Mouse (Mus musculus) liver, postnatal 0 days (tissue): ENCODE measurements around the gene Gm10024. TPM values are rescaled to one million over a fixed set of nuclear protein-coding genes. Genes with fewer than 3 reads are reported as not detected.
"Not testable (repeated sequence)": the region's sequence is repeated elsewhere in the genome, so short reads cannot be mapped to it uniquely, and the experiment has no call there.

Experiments used
- ATAC-seq: fragments of 200-750 bp; cut with Nextera tagmentation; 2 replicates; pipeline ENCODE4 v1.8.0; 2017; ENCODE audit warnings: mild to moderate bottlenecking, moderate library complexity
- DNase-seq: peaks from one replicate; pipeline ENCODE4 v3.0.0-alpha.2; 2016
- H3K27ac ChIP-seq: fragments of 300-500 bp; sonication (generic); 2 replicates; pipeline ENCODE4 v1.5.1; 2014; ENCODE audit warnings: antibody characterized with exemption, moderate library complexity, mild to moderate bottlenecking, low read depth
- H3K27me3 ChIP-seq: fragments of 300-500 bp; sonication (generic); 2 replicates; pipeline ENCODE4 v1.6.1; 2014; ENCODE audit warnings: low read length, control low read depth, mixed read lengths; ENCODE audit not compliant: insufficient read depth
- H3K36me3 ChIP-seq: fragments of 300-500 bp; sonication (generic); replicated peaks from 2 replicates; pipeline ENCODE4 v1.6.1; 2014; ENCODE audit warnings: mild to moderate bottlenecking, control low read depth, low read length, moderate library complexity, mixed read lengths; ENCODE audit not compliant: insufficient read depth
- H3K4me1 ChIP-seq: fragments of 300-500 bp; sonication (generic); 2 replicates; pipeline ENCODE4 v1.6.1; 2014; ENCODE audit warnings: antibody characterized with exemption, mild to moderate bottlenecking, control low read depth; ENCODE audit not compliant: insufficient read depth
- H3K4me2 ChIP-seq: fragments of 300-500 bp; sonication (generic); 2 replicates; pipeline ENCODE4 v1.6.1; 2014; ENCODE audit warnings: low read depth, mild to moderate bottlenecking, low read length, moderate library complexity, mixed read lengths
- H3K4me3 ChIP-seq: fragments of 300-500 bp; sonication (generic); 2 replicates; pipeline ENCODE4 v1.5.1; 2014; ENCODE audit warnings: low read depth, low read length
- H3K9ac ChIP-seq: fragments of 300-500 bp; sonication (generic); replicated peaks from 2 replicates; pipeline ENCODE4 v1.6.1; 2014; ENCODE audit warnings: mild to moderate bottlenecking, moderate library complexity
- H3K9me3 ChIP-seq: fragments of 300-500 bp; sonication (generic); 2 replicates; pipeline ENCODE4 v1.6.1; 2016; ENCODE audit warnings: mild to moderate bottlenecking, control low read depth, low read length, mixed read lengths
- CTCF ChIP-seq: sonication (generic); IDR thresholded peaks from 2 replicates; pipeline ENCODE4 v1.5.1; 2016; ENCODE audit warnings: antibody characterized with exemption, low read depth
- EP300 ChIP-seq: IDR thresholded peaks from 2 replicates; pipeline ENCODE4 v1.6.1; 2016; ENCODE audit warnings: antibody characterized with exemption, low read depth, mild to moderate bottlenecking
- WGBS: fragments of 180-500 bp; shearing (Covaris S2); extraction: QIAGEN DNeasy Blood & Tissue Kit; methylation state at CpG from one replicate; pipeline ENCODE4 v1.1.7; 2014; ENCODE audit not compliant: insufficient replicate concordance; 5-methylcytosine and 5-hydroxymethylcytosine counted together
- polyA plus RNA-seq: library from polyadenylated mRNA; unstranded; fragments of >200 nt; fragmentation: Nextera tagmentation; extraction: Ambion mirVana; gene quantifications from 2 replicates; pipeline ENCODE4 v1.2.1, GENCODE M21; 2015

Gm10024 gene
- polyA plus RNA-seq, 1 experiment from 2014 or later = not detected

DNA sequence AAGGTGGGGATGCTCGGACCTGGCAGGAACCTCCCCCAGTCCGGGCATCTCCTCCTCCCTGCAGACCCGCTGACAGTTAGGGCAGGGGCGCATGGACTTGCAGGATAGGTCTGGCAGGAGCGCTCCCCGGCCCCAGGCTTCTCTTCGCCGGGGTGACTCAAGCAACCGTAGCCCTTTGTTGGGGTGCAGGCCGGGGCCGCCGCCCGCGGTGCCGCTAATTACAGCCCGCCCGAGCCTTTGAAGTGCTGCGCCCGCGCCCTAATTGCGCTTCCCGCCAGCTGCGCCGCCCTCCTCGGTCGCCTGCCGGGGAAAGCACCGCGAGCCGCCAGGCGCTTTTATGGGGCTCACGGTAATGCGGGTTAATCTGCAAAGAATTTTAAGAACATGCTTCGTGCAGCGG, 33.7 kb upstream of the Gm10024 start:
- TF ChIP-seq EP300 (no peak), CTCF (no peak)
- Histone ChIP-seq H3K36me3 (no peaks in the 10 kb centered on the region), H3K4me3 (peak overlapping the region; percentile 9; the same call in 1 of the 2 replicates), H3K27ac (no peak overlapping the region), H3K4me2 (no peak overlapping the region), H3K27me3 (peaks cover 32% of the 10 kb centered on the region), H3K9me3 (no peaks in the 10 kb centered on the region), H3K9ac (no peak overlapping the region), H3K4me1 (no peaks in the 10 kb centered on the region; the same call in 1 of the 2 replicates)
- DNase-seq = no peak
- no peak for ATAC-seq
- WGBS = under 1% methylated on average over 35 of the region's 35 CpGs

GRCm38 (mm10) chr10:77682994-77683393, 28.3 kb upstream of the Gm10024 start:
- no peak overlapping the region for H3K27ac ChIP-seq
- H3K27me3 ChIP-seq = peaks cover 45% of the 10 kb centered on the region
- H3K4me2 ChIP-seq = no peak overlapping the region
- H3K9me3 ChIP-seq = no peaks in the 10 kb centered on the region
- no peaks in the 10 kb centered on the region for H3K36me3 ChIP-seq
- WGBS = 67% methylated on average over 7 of the region's 7 CpGs
- H3K4me3 ChIP-seq = no peak overlapping the region
- TF ChIP-seq CTCF (no peak), EP300 (no peak)
- no peaks in the 10 kb centered on the region for H3K4me1 ChIP-seq
- H3K9ac ChIP-seq = no peak overlapping the region
- DNase-seq (no peak), ATAC-seq (no peak)

GRCm38 (mm10) chr10:77684181-77684580, 27.1 kb upstream of the Gm10024 start:
- peaks cover 40% of the 10 kb centered on the region for H3K27me3 ChIP-seq
- H3K4me1 ChIP-seq = no peaks in the 10 kb centered on the region
- ATAC-seq = no peak
- no peaks in the 10 kb centered on the region for H3K36me3 ChIP-seq
- H3K27ac ChIP-seq = no peak overlapping the region
- H3K4me2 ChIP-seq = no peak overlapping the region
- no peak for DNase-seq
- H3K9me3 ChIP-seq = no peaks in the 10 kb centered on the region
- TF ChIP-seq EP300 = no peak
- WGBS = 32% methylated on average over 8 of the region's 8 CpGs
- no peak overlapping the region for H3K4me3 ChIP-seq
- no peak overlapping the region for H3K9ac ChIP-seq

- peaks cover 36% of the 10 kb centered on the region for H3K27me3 ChIP-seq
- TF ChIP-seq CTCF (no peak), EP300 (no peak)
- no peak for ATAC-seq
- 4% methylated on average over 22 of the region's 22 CpGs for WGBS
- H3K36me3 ChIP-seq = no peaks in the 10 kb centered on the region
- H3K27ac ChIP-seq = no peak within 1 kb of the TSS
- no peaks in the 10 kb centered on the region for H3K9me3 ChIP-seq
- no peak within 1 kb of the TSS for H3K4me2 ChIP-seq
- H3K4me1 ChIP-seq = no peaks in the 10 kb centered on the region
- H3K4me3 ChIP-seq = no peak within 1 kb of the TSS
- no peak for DNase-seq
- no peak within 1 kb of the TSS for H3K9ac ChIP-seq
Measured at GRCm38 (mm10) chr10:77685895-77686664, 25.2 kb upstream of the Gm10024 start, which contains the start of gene Tspear. Tspear (plus strand) TSS chr10:77686569.

DNA sequence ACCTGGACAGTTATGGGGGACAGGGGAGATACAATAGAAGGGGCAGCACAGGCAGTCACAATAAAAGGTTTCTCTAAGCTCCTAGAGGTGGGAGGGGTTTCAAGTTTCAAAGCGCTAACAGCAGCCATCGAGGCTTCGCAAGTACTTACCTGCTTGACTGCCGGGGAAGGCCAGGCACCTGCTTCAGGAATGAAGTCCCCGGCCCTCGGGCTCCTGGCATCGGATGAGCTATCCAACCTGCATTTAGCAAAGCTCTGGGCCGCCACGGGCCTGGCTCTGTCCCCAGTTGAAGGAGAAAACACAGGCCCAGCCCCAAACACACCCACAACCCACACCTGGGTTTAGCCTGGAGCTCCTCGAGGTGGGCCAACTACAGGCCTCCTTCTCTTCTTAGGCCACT, 24.2 kb upstream of the Gm10024 start:
- Histone ChIP-seq H3K27me3 (peaks cover 36% of the 10 kb centered on the region), H3K4me1 (no peaks in the 10 kb centered on the region), H3K9ac (no peak overlapping the region), H3K27ac (no peak overlapping the region), H3K4me3 (no peak overlapping the region), H3K36me3 (no peaks in the 10 kb centered on the region), H3K4me2 (no peak overlapping the region), H3K9me3 (no peaks in the 10 kb centered on the region)
- DNase-seq (no peak), ATAC-seq (no peak)
- TF ChIP-seq CTCF = no peak
- TF ChIP-seq EP300 = no peak
- 22% methylated on average over 10 of the region's 10 CpGs for WGBS

DNA sequence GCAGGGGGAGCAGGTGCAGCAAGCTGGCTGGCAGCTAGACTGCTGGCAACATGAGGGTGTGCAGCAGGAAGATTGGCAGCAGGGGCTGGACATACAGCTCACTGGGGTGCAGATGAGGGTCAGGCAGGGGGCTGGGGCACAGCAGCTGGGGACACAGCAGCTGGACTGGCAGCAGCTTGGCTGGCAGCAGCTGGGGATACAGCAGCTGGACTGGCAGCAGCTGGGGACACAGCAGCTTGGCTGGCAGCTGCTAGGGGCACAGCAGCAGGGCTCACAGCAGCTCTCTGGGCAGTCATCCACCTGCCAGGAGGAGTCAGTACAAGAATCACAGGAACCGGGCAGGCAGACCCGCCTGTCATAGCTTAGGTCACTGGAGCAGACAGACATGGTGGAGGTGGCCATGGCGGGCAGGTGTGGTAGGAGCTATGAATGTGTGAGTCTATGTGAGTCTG, 20.9 kb upstream of the Gm10024 start, which contains the start of gene Gm19402:
Gene Gm19402 (minus strand): TSS at position 402 of the 452 bp plus-strand sequence.
- peaks cover 32% of the 10 kb centered on the region for H3K27me3 ChIP-seq
- H3K9me3 ChIP-seq, H3K4me3 ChIP-seq, H3K36me3 ChIP-seq, DNase-seq, H3K4me1 ChIP-seq, H3K4me2 ChIP-seq, ATAC-seq, H3K9ac ChIP-seq, H3K27ac ChIP-seq: not testable (repeated sequence)
- 72% methylated on average over 3 of the region's 3 CpGs for WGBS
